Mouse (Mus musculus) right cerebral cortex, postnatal 10 days (tissue): Measurements from ENCODE around the gene Gen1.

ENCODE experiments used
- DNase-seq, 2 experiments: peaks; one replicate each; pipeline ENCODE4 v3.0.0; 2021; ENCODE audit warnings: low spot score in 2 of 2

Gene Gen1

GRCm38 (mm10) chr12:11223090-11223489 is 42.5 kb downstream of the Gen1 start:
- DNase-seq = no peak

GRCm38 (mm10) chr12:11222566-11222965 is 43.0 kb downstream of the Gen1 start:
- no peak for DNase-seq

- DNase-seq = peak in 1 of 2 experiments; percentile 24
Measured at GRCm38 (mm10) chr12:11221524-11222330, 43.9 kb downstream of the Gen1 start.

GRCm38 (mm10) chr12:11217726-11218250 is 47.8 kb downstream of the Gen1 start:
- no peak for DNase-seq

- no peak for DNase-seq
Measured at GRCm38 (mm10) chr12:11216454-11216853, 49.1 kb downstream of the Gen1 start.

GRCm38 (mm10) chr12:11215555-11215954 is 50.0 kb downstream of the Gen1 start:
- no peak for DNase-seq

- DNase-seq = no peak
Measured at GRCm38 (mm10) chr12:11214776-11215175, 50.8 kb downstream of the Gen1 start.

- DNase-seq = no peak
Measured at GRCm38 (mm10) chr12:11212881-11213280, 52.7 kb downstream of the Gen1 start.

GRCm38 (mm10) chr12:11210361-11210760 is 55.2 kb downstream of the Gen1 start:
- DNase-seq = no peak

GRCm38 (mm10) chr12:11209636-11210035 is 56.0 kb downstream of the Gen1 start:
- no peak for DNase-seq

- DNase-seq = no peak
Measured at GRCm38 (mm10) chr12:11208872-11209271, 56.7 kb downstream of the Gen1 start, which contains the start of gene Msgn1. Gene Msgn1, minus strand, starts transcription at chr12:11208972.

- DNase-seq = no peak
Measured at GRCm38 (mm10) chr12:11206321-11206720, 59.3 kb downstream of the Gen1 start.

GRCm38 (mm10) chr12:11203694-11204665 is 61.6 kb downstream of the Gen1 start:
- peak in 1 of 2 experiments; percentile 31 for DNase-seq

GRCm38 (mm10) chr12:11202476-11202875 is 63.1 kb downstream of the Gen1 start:
- DNase-seq = no peak

- DNase-seq = no peak
Measured at GRCm38 (mm10) chr12:11200711-11201110, 64.9 kb downstream of the Gen1 start.

GRCm38 (mm10) chr12:11198551-11198950 is 67.0 kb downstream of the Gen1 start:
- no peak for DNase-seq

GRCm38 (mm10) chr12:11198026-11198425 is 67.6 kb downstream of the Gen1 start:
- no peak for DNase-seq

GRCm38 (mm10) chr12:11196830-11197229 is 68.8 kb downstream of the Gen1 start:
- DNase-seq = no peak

GRCm38 (mm10) chr12:11196142-11196597 is 69.4 kb downstream of the Gen1 start:
- peak; percentile 61 to 74 for DNase-seq

- DNase-seq = no peak
Measured at GRCm38 (mm10) chr12:11195031-11195430, 70.6 kb downstream of the Gen1 start.
